Mouse (Mus musculus) MEL (cell line): ENCODE data around the gene Leng8.

Source experiments
- CHD2 ChIP-seq: IDR thresholded peaks from 2 replicates; pipeline ENCODE4 v1.6.1; 2011; ENCODE audit warnings: low read length, improper control_type of control experiment
- CTCF ChIP-seq, 3 experiments: IDR thresholded peaks in 2 of 3; conservative IDR thresholded peaks in 1 of 3; 2 replicates each; pipeline ENCODE4 v1.5.1; 2011 to 2012; ENCODE audit warnings: low read length in 3 of 3, low read depth in 2 of 3, mild to moderate bottlenecking in 2 of 3, improper control_type of control experiment in 1 of 3, inconsistent platforms in 1 of 3, mixed read lengths in 1 of 3, moderate library complexity in 1 of 3; ENCODE audit not compliant: control insufficient read depth in 1 of 3, insufficient read depth in 1 of 3, poor library complexity in 1 of 3, severe bottlenecking in 1 of 3
- MXI1 ChIP-seq: IDR thresholded peaks from 2 replicates; pipeline ENCODE4 v1.6.1; 2011; ENCODE audit warnings: mild to moderate bottlenecking, low read depth, low read length, improper control_type of control experiment
- POLR2A ChIP-seq, 2 experiments: IDR thresholded peaks; 2 replicates each; pipeline ENCODE4 v1.6.1; 2011 to 2012; ENCODE audit warnings: low read length in 2 of 2, mild to moderate bottlenecking in 2 of 2, control low read depth in 1 of 2, improper control_type of control experiment in 1 of 2, low read depth in 1 of 2, moderate library complexity in 1 of 2; ENCODE audit not compliant: control insufficient read depth in 1 of 2, insufficient read depth in 1 of 2, poor library complexity in 1 of 2
- USF1 ChIP-seq: IDR thresholded peaks from 2 replicates; pipeline ENCODE4 v1.6.1; 2014; ENCODE audit warnings: low read depth, mild to moderate bottlenecking, inconsistent platforms, low read length, improper control_type of control experiment, moderate library complexity

- TF ChIP-seq POLR2A (IDR thresholded peaks at IDR 0.05; ENCODE audit: control insufficient read depth in 1 of 2, insufficient read depth in 1 of 2, low read depth in 1 of 2, low read length in 2 of 2, poor library complexity in 1 of 2) = no peak
- no peak for TF ChIP-seq CHD2
- no peak for TF ChIP-seq MXI1
- no peak for TF ChIP-seq CTCF (IDR thresholded peaks at IDR 0.05 in 2 of 3, conservative IDR thresholded peaks at IDR 0.05 in 1 of 3; ENCODE audit: control insufficient read depth in 1 of 3, insufficient read depth in 1 of 3, low read depth in 2 of 3, low read length in 3 of 3, poor library complexity in 1 of 3, severe bottlenecking in 1 of 3)
- TF ChIP-seq USF1 = no peak
Observed at GRCm38 (mm10) chr7:4154976-4155375, 18.1 kb downstream of the Leng8 start.
